Mouse (Mus musculus) hindbrain, embryonic 13.5 days (tissue): ENCODE measurements around the gene Fnip2. TPM values are rescaled to one million over a fixed set of nuclear protein-coding genes. Genes with fewer than 3 reads are reported as not detected.
A peak's percentile ranks its signal among the peaks of the same experiment; 100 is the strongest.
"Not testable (repeated sequence)": the region's sequence is repeated elsewhere in the genome, so short reads cannot be mapped to it uniquely, and the experiment has no call there.

Experiments used
- ATAC-seq: fragments of 200-750 bp; cut with Nextera tagmentation; 2 replicates; pipeline ENCODE4 v1.8.0; 2017; ENCODE audit warnings: moderate TSS enrichment; ENCODE audit not compliant: low FRiP score
- H3K27ac ChIP-seq: fragments of 300-500 bp; sonication (generic); 2 replicates; pipeline ENCODE4 v1.5.1; 2015; ENCODE audit warnings: inconsistent platforms, mild to moderate bottlenecking, moderate library complexity
- H3K27me3 ChIP-seq: fragments of 300-500 bp; sonication (generic); 2 replicates; pipeline ENCODE4 v1.6.1; 2015; ENCODE audit warnings: mild to moderate bottlenecking, inconsistent platforms
- H3K36me3 ChIP-seq: fragments of 300-500 bp; sonication (generic); 2 replicates; pipeline ENCODE4 v1.6.1; 2015; ENCODE audit warnings: mild to moderate bottlenecking, inconsistent platforms
- H3K4me1 ChIP-seq: fragments of 300-500 bp; sonication (generic); replicated peaks from 2 replicates; pipeline ENCODE4 v1.6.1; 2015; ENCODE audit warnings: inconsistent platforms
- H3K4me2 ChIP-seq: fragments of 300-500 bp; sonication (generic); 2 replicates; pipeline ENCODE4 v1.6.1; 2015; ENCODE audit warnings: inconsistent platforms, mild to moderate bottlenecking, moderate library complexity
- H3K4me3 ChIP-seq: fragments of 300-500 bp; sonication (generic); 2 replicates; pipeline ENCODE4 v1.5.1; 2015; ENCODE audit warnings: mild to moderate bottlenecking, inconsistent platforms
- H3K9ac ChIP-seq: fragments of 300-500 bp; sonication (generic); 2 replicates; pipeline ENCODE4 v1.6.1; 2015; ENCODE audit warnings: mild to moderate bottlenecking, inconsistent platforms
- H3K9me3 ChIP-seq: fragments of 300-500 bp; sonication (generic); 2 replicates; pipeline ENCODE4 v1.6.1; 2016; ENCODE audit warnings: inconsistent platforms
- WGBS: fragments of 180-500 bp; shearing (Covaris S2); methylation state at CpG from one replicate; pipeline ENCODE4 v1.1.7; 2015; 5-methylcytosine and 5-hydroxymethylcytosine counted together
- polyA plus RNA-seq: library from polyadenylated mRNA; unstranded; fragments of >200 nt; fragmentation: Nextera tagmentation; extraction: Ambion mirVana; gene quantifications from 2 replicates; pipeline ENCODE4 v1.2.1, GENCODE M21; 2015

The Fnip2 gene
- polyA plus RNA-seq, 1 experiment from 2014 or later, result 4.7 TPM

DNA sequence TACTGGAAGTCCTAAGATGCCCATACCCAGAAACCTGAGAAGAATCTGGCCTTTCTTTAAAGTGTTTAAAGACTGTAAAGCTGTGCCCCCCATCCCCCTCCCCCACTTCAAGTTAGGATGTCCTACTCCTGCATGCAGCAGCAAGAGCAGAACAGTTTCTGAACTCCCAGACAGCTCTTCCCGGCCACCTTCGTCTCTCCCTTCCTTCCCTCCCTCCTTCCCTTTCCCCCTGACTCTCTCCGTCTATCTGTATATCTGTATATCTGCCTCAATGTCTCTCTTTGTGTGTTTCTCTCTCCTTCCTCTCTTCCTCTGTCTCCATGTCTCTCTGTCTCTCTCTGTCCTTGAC, 8.8 kb upstream of the Fnip2 start:
- Histone ChIP-seq H3K27me3 (no peaks in the 10 kb centered on the region), H3K9ac (no peak overlapping the region), H3K9me3 (no peaks in the 10 kb centered on the region), H3K27ac (peak overlapping the region; percentile 64), H3K4me2 (0 out of 2 replicates have a peak overlapping the region, but pooled peaks have one; percentile 4), H3K36me3 (no peaks in the 10 kb centered on the region), H3K4me1 (peaks cover 7% of the 10 kb centered on the region), H3K4me3 (no peak overlapping the region)
- ATAC-seq, result peak; percentile 37
- WGBS, result 9% methylated on average over 3 of the region's 3 CpGs

DNA sequence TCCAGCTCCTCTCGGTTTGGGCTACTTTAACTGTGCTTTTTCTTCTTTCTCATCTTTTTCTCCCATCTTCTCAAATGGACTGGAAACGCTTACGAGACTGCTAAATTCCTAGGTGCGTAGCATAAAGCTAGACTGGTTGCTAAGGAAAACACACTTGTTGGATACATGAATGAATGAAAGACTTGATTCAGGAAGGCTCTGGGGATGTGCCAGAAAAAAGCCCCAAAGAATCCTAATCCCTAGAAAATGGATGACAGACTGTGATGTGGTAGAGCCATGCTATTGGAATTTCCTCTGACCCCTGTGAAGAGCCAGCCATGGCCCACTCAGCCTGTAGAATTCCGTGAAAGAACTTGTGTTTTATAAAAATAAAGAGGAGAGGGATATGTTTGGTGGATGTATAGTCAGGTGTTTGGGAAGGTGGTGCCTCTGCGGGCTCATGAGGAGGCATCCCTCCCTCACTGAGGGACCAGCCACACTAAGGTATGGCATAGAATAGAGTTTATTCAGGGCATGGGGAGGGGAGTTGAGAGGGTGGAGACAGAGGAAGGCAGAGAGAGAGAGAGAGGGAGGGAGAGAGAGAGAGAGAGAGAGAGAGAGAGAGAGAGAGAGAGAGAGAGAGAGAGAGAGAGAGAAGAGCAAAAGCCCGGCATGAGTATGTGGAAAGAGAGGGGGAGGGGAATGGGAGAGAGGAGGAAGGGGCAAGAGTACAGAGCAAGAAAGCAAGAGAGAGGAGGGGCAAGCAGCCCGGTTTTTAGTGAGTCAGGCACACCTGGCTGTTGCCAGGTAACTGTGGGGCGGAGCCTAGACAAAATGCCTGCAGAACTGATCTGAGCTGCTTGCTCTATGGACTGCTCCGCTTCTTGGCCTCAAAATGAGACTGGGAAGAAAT, 8.2 kb upstream of the Fnip2 start:
- H3K36me3 ChIP-seq, result no peaks in the 10 kb centered on the region
- H3K27ac ChIP-seq, result peak overlapping the region; percentile 64
- WGBS, result 30% methylated on average over 10 of the region's 10 CpGs
- peaks cover 7% of the 10 kb centered on the region for H3K4me1 ChIP-seq
- peak; percentile 61 for ATAC-seq
- no peak overlapping the region for H3K4me3 ChIP-seq
- no peak overlapping the region for H3K9ac ChIP-seq
- H3K27me3 ChIP-seq, result no peaks in the 10 kb centered on the region
- 0 out of 2 replicates have a peak overlapping the region, but pooled peaks have one; percentile 4 for H3K4me2 ChIP-seq
- no peaks in the 10 kb centered on the region for H3K9me3 ChIP-seq

DNA sequence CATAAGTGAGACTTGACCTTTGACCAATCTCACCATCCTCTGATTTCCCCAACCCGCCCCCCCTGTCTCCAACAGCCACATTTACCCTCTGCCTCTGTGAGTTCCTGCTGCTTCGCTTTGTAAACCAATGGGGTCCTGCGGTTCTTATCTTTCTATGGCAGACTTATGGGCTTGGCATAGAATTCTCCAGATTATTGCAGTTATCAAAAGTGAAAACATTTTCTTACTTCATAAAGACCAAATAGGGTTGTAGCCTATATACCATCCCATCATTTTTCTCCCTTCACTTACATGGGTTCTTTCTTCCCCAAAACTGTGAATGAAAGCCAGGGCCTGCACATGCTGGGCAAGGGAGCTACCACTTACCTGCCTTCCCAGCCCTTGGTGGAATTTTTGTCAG, 6.7 kb upstream of the Fnip2 start:
- Histone ChIP-seq H3K9ac (no peak overlapping the region), H3K4me3 (no peak overlapping the region), H3K27ac (no peak overlapping the region), H3K9me3 (no peaks in the 10 kb centered on the region), H3K4me2 (no peak overlapping the region), H3K36me3 (no peaks in the 10 kb centered on the region), H3K27me3 (no peaks in the 10 kb centered on the region), H3K4me1 (peaks cover 7% of the 10 kb centered on the region)
- WGBS, result 80% methylated on average over 3 of the region's 3 CpGs
- ATAC-seq, result no peak

DNA sequence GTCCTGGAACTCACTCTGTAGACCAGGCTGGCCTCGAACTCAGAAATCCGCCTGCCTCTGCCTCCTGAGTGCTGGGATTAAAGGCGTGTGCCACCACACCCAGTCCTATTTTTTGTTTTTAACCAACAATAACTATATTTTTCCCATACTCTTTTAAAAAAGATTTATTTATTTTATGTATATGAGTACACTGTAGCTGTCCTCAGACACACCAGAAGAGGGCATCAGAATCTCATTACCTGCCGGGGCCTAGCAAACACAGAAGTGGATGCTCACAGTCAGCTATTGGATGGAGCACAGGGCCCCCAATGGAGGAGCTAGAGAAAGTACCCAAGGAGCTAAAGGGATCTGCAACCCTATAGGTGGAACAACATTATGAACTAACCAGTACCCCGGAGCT, 5.8 kb upstream of the Fnip2 start:
- H3K4me2 ChIP-seq, H3K4me1 ChIP-seq, H3K9me3 ChIP-seq, H3K9ac ChIP-seq, ATAC-seq, H3K27ac ChIP-seq, H3K27me3 ChIP-seq, H3K4me3 ChIP-seq, H3K36me3 ChIP-seq: not testable (repeated sequence)
- 96% methylated on average over 5 of the region's 5 CpGs for WGBS

DNA sequence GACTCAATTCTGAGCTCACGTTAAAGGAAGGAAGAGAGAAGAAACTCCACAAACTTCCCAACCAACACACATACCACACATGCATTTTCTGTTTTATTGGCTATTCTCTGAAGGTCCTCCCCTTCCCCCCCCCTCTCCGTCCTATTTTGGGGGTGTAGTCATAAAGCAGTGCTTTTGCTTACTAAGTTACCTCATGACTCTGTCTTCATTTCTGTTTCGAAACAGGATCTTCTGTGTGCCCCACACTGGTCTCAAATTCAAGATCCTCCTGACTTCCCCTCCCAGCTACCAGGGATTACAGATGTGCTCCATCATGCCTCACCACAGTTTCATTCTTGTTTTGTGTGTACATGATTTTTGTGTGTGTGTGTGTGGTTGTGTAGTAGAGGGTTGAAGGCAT, 4.8 kb upstream of the Fnip2 start:
- no peak overlapping the region for H3K9ac ChIP-seq
- no peaks in the 10 kb centered on the region for H3K27me3 ChIP-seq
- no peak overlapping the region for H3K27ac ChIP-seq
- peaks cover 11% of the 10 kb centered on the region for H3K4me1 ChIP-seq
- H3K9me3 ChIP-seq, result no peaks in the 10 kb centered on the region
- no peaks in the 10 kb centered on the region for H3K36me3 ChIP-seq
- WGBS, result 69% methylated on average over 3 of the region's 3 CpGs
- H3K4me2 ChIP-seq, result no peak overlapping the region
- ATAC-seq, result no peak
- no peak overlapping the region for H3K4me3 ChIP-seq

DNA sequence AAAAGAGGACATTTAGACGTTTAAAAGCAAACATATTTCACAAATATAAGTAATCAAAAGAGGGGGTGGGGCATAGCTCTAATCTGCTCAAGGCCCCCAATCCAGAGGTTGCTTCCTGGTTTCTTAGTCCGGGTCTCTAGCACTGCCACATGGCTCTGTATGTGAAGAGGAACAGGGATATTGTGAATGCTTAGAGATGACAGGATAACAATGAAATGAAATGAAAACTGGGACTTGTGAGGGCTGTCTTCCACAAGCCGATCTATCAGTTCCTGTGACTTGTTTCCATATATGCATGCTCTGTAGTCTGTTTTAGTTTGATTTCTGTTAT, 1.7 kb upstream of the Fnip2 start:
- H3K27me3 ChIP-seq, result no peaks in the 10 kb centered on the region

DNA sequence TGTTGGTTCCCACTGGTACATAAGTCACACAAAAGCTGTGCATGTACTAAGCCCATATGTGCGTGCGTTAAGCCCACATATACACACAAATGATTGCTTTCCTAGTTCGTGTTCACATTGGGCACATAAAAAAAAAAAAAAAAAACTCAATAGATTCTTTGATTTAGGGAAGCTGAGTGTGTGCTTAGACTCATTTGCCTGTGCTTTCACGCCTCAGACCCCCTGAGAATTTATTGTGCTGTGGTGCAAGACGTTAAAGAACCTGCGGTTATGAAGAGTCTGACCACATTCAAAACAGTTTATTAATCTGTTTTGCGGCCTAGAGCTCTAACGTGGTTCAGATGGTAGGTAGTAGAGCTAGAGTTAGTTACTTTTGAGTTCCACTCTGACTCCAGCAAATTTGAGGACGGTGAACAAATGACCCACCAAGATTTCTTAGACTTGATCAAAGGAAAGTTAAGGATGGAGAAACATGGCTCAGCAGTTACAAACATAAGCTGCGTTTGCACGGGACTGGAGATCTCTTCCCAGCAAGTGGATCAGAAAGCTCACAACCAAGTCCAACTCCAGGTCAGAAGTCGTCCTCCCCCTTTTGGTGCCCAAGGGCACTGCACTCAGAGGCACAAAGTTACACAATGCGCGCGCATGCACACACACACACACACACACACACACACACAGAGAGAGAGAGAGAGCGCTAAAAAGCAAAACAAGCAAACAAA, 1.2 kb upstream of the Fnip2 start:
- H3K9ac ChIP-seq, result peak overlapping the region; percentile 53; the same call in 1 of the 2 replicates
- H3K4me3 ChIP-seq, result peak overlapping the region; percentile 86
- WGBS, result 88% methylated on average over 16 of the region's 16 CpGs
- H3K4me2 ChIP-seq, result peak overlapping the region; percentile 91
- no peaks in the 10 kb centered on the region for H3K9me3 ChIP-seq
- H3K27me3 ChIP-seq, result no peaks in the 10 kb centered on the region
- no peak for ATAC-seq
- peaks cover 22% of the 10 kb centered on the region for H3K4me1 ChIP-seq
- peak overlapping the region; percentile 85; the same call in 1 of the 2 replicates for H3K27ac ChIP-seq
- H3K36me3 ChIP-seq, result no peaks in the 10 kb centered on the region

More for the DNA sequence above, 1.7 kb upstream of the Fnip2 start:
- Histone ChIP-seq H3K4me1 (peaks cover 22% of the 10 kb centered on the region), H3K9me3 (no peaks in the 10 kb centered on the region), H3K4me2 (no peak overlapping the region), H3K9ac (no peak overlapping the region), H3K36me3 (no peaks in the 10 kb centered on the region), H3K4me3 (no peak overlapping the region), H3K27ac (no peak overlapping the region)
- ATAC-seq, result no peak
- 87% methylated on average over 3 of the region's 3 CpGs for WGBS

DNA sequence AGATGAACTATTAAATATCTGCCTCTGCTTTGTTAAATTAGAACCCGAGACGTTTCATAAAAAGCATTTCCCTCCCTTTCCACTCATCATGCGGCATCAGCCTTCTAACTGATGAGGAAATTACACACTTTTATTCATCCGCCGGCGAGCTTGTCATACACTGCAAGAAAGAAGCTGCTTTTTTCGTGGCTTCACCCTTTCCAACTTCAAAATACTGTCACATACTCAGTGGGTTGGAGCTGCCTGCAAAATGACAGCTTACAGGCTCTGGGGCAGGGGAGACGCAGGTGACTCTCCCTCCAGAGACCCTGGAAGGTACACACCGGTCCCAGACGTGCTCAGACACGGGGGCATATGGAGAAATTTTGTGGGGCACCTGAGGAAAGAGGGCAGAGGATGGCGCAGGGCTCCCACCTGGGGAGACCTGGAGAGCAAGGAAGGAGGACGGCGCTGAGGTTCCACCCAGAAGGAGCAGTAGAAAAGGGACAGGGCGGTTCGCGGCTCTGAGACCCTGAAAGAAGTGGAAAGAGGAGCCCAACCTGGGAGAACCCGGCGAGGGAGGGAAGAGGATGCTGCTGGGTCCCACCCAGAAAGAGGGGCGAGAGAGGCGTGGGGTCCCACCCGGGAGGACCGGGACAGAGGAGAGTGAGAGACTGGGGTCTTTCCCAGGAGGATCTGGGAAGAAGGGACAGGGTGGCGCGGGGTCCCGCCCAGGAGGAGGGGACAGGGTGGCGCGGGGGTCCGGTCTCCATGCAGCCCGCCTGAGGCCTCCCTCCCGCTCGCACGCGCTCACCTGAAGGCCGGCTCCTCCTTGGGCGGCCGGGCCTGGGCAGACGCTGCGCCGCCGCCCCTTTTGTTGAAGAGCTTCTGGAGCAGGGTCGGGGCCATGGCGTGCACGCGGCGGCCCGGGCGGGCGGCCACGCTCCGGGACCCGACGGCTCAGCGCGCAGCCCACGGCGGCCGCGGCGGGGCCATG, 592 bp downstream of the Fnip2 start:
- Histone ChIP-seq H3K27ac (peak overlapping the region; percentile 85), H3K4me2 (peak overlapping the region; percentile 91), H3K9ac (peak overlapping the region; percentile 91), H3K4me1 (peaks cover 23% of the 10 kb centered on the region), H3K9me3 (no peaks in the 10 kb centered on the region), H3K4me3 (peak overlapping the region; percentile 86), H3K36me3 (no peaks in the 10 kb centered on the region), H3K27me3 (no peaks in the 10 kb centered on the region)
- peak; percentile 4 for ATAC-seq
- WGBS, result 2% methylated on average over 60 of the region's 60 CpGs

DNA sequence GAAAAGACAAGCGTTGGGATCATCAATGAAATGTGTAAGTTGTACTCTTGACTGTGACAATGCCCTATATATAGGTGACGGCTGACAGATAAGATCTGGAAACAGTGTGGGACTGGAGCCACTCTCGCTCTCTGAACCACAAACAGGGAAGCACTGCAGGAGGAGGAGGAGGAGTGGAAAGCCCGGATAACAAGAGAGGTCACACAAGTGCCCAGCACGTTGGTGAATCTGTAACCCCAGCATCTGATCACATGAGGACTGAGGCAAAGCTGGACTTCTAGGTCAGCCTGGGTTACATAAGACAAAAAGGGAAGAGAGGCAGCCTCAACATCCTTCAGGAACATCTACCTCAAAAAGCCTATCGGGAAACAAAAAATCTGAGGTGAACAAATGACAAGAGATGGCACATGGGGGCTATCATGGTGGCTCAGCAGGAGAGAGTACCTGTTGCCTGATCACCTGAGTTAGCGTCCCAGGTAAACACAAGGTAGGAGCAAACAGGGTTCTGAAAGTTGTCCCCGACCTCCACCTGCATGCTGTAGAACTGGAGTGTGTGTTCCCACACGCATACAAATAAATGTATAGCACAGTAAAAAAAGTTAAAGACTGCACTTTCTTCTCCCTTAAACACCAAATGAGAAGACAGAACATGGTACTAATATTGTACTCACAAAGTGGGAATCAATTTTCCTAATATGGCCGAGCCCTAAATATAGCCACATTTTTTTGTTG, 2.6 kb downstream of the Fnip2 start:
- no peaks in the 10 kb centered on the region for H3K36me3 ChIP-seq
- H3K4me2 ChIP-seq, result no peak overlapping the region
- H3K4me1 ChIP-seq, result peaks cover 25% of the 10 kb centered on the region
- 82% methylated on average over 10 of the region's 10 CpGs for WGBS
- H3K4me3 ChIP-seq, result no peak overlapping the region
- ATAC-seq, result no peak
- no peak overlapping the region for H3K27ac ChIP-seq
- no peaks in the 10 kb centered on the region for H3K27me3 ChIP-seq
- H3K9me3 ChIP-seq, result no peaks in the 10 kb centered on the region
- H3K9ac ChIP-seq, result no peak overlapping the region

DNA sequence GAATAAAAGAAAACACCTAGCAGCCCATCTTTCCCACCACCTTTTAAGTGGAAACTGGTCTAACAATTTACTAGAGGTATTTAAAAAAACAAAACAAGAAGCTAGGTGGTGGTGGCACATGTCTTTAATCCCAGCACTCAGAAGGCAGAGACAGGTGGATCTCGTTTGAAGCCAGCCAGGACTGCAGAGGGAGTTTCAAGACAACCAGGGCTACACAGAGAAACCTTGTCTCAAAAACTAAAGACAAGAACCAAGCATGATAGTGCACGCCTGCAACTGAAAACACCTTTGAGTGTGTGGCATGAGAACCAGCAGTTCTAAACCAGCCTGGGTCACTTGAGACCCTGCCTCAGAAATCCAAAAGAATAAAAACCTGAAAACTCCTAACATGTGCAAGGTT, 4.1 kb downstream of the Fnip2 start:
- Histone ChIP-seq H3K9me3 (no peaks in the 10 kb centered on the region), H3K4me1 (peaks cover 30% of the 10 kb centered on the region), H3K27ac (no peak overlapping the region), H3K36me3 (no peaks in the 10 kb centered on the region), H3K27me3 (no peaks in the 10 kb centered on the region), H3K9ac (no peak overlapping the region), H3K4me3 (no peak overlapping the region), H3K4me2 (no peak overlapping the region)
- no peak for ATAC-seq
- 91% methylated on average over 2 of the region's 2 CpGs for WGBS

DNA sequence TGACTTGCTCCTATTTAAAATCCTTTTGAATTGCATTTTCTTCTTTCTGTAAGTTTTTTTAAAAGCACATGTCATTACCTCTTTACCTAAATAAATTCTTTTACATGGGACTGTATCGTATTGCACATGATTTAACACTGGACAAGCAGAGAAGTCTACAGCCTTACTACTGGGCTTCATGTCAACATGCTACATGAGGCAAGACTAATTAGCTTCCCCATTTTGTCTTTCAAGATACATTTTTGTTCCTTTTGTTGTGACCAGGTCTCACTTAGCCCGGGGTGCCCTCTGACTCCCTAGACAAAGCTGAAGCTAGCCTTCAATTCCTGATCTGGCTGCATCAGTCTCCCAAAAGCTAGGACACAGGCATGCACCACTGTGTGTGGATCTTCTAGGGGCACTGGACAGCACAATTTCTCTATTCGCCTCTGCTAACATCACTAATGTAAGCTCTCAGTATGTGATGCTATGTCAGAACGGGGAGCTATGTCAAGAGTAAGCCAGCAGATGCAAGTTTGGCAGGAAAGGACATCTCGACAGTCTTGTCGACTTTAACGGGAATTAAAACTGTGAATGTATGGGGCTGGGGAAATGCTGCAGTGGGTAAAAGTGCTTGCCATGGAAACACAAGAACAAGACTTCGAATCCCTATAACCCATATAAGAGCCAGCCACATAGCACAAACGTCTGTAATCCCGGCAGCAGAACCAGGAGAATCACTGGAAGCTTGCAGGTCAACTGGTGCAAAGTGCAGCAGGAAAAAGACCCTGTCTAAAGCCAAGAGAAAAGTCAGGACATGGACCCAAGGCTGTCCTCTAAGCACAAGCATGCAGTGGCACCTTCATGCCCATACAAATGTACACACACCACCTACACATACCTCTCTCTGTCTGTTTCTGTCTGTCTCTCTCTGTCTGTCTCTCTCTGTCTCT, 5.5 kb downstream of the Fnip2 start:
- no peaks in the 10 kb centered on the region for H3K36me3 ChIP-seq
- no peak overlapping the region for H3K9ac ChIP-seq
- WGBS, result 77% methylated on average over 10 of the region's 10 CpGs
- H3K27ac ChIP-seq, result no peak overlapping the region
- H3K4me1 ChIP-seq, result peaks cover 26% of the 10 kb centered on the region
- no peaks in the 10 kb centered on the region for H3K27me3 ChIP-seq
- no peak overlapping the region for H3K4me3 ChIP-seq
- ATAC-seq, result no peak
- no peak overlapping the region for H3K4me2 ChIP-seq
- H3K9me3 ChIP-seq, result no peaks in the 10 kb centered on the region
